Mouse (Mus musculus) olfactory bulb, adult 2 months (tissue): ENCODE results near the gene Ino80b.

Source experiments
- CTCF ChIP-seq: fragments of 200-500 bp; IDR thresholded peaks from 2 replicates; pipeline ENCODE4 v1.5.1; 2012; ENCODE audit warnings: low read depth, mild to moderate bottlenecking, low read length, moderate library complexity; ENCODE audit not compliant: insufficient read depth
- POLR2A ChIP-seq: fragments of 200-500 bp; IDR thresholded peaks from 2 replicates; pipeline ENCODE4 v1.6.1; 2012; ENCODE audit warnings: mild to moderate bottlenecking, low read depth, low read length, moderate library complexity; ENCODE audit not compliant: insufficient read depth

GRCm38 (mm10) chr6:83083497-83083896 is 41.7 kb downstream of the Ino80b start:
- no peak for TF ChIP-seq CTCF
- TF ChIP-seq POLR2A: no peak
